Mouse (Mus musculus) layer of hippocampus, postnatal 14 days (tissue): ENCODE data around the gene Zmynd10. TPM values are rescaled to one million over a fixed set of nuclear protein-coding genes. Genes with fewer than 3 reads are reported as not detected.

Experiments
- DNase-seq, 2 experiments: peaks; one replicate each; pipeline ENCODE4 v3.0.0; 2021 to 2022; ENCODE audit warnings: low spot score in 2 of 2, mixed read lengths in 1 of 2
- total RNA-seq, 2 experiments: library from RNA; stranded (reverse); gene quantifications; 2 replicates each; pipeline ENCODE4 v1.2.3; 2021

Zmynd10 gene
- total RNA-seq, 2 experiments from 2014 or later, result 2.0 to 3.7 TPM

DNA sequence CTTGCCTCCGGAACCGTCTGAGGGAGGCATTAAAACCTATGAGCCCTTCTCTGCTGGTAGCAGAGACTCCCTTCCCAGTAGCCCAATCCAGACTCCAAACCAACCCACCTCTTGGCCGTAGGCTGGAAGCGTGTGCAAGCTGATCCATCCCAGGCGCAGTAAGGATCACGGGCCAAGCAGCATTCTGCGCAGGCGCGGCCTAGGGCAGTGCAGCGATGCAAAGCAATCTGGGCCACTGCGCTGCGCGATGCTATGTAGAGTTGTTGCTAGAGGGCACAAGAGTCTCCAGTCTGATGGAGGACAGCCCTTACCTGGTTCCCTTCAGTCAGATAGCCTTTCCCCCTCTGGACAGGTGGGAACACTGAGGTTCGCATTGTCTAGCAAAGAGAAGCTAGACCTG lies 52.7 kb downstream of the Zmynd10 start:
- no peak for DNase-seq

- no peak for DNase-seq
Observed at GRCm38 (mm10) chr9:107600745-107601144, 53.6 kb downstream of the Zmynd10 start.

Other genes starting within 250 kb of the Zmynd10 start
- 10 to 100 TPM; 16.1 to 18.5 TPM for gene Hemk1, start 208.9 kb upstream of the Zmynd10 start, total RNA-seq
- 1 to 10 TPM; 2.6 to 2.9 TPM for gene 6430571L13Rik, start 206.7 kb upstream of the Zmynd10 start, total RNA-seq
- 10 to 100 TPM; 19.5 to 24.2 TPM for gene Cacna2d2, start 147.7 kb upstream of the Zmynd10 start, total RNA-seq
- 10 to 100 TPM; 33.3 to 38.1 TPM for gene Tmem115, start 13.4 kb upstream of the Zmynd10 start, total RNA-seq
- gene Cyb561d2, start 5.1 kb upstream of the Zmynd10 start, total RNA-seq, result 10 to 100 TPM; 16.7 to 17.8 TPM
- gene Nprl2, start 5.1 kb upstream of the Zmynd10 start, total RNA-seq, result 10 to 100 TPM; 28.7 to 34.5 TPM
- gene Rassf1, start 4.3 kb downstream of the Zmynd10 start, total RNA-seq, result 10 to 100 TPM; 14.5 to 16.0 TPM
- 10 to 100 TPM; 63.0 to 64.1 TPM for gene Tusc2, start 16.0 kb downstream of the Zmynd10 start, total RNA-seq
- 10 to 100 TPM; 14.6 to 16.8 TPM for gene Hyal2, start 20.6 kb downstream of the Zmynd10 start, total RNA-seq
- 1 to 10 TPM; 4.8 to 6.3 TPM for gene Hyal1, start 29.6 kb downstream of the Zmynd10 start, total RNA-seq
- gene Naa80, start 31.6 kb downstream of the Zmynd10 start, total RNA-seq, result 10 to 100 TPM in 1 of 2 experiments, 1 to 10 TPM in 1; 9.5 to 10.0 TPM
- gene Hyal3, start 33.5 kb downstream of the Zmynd10 start, total RNA-seq, result 1 to 10 TPM in 1 of 2 experiments, under 1 TPM in 1; 0.95 to 1.5 TPM
- 10 to 100 TPM; 12.1 to 13.0 TPM for gene Ifrd2, start 40.3 kb downstream of the Zmynd10 start, total RNA-seq
- gene Sema3b, start 61.9 kb downstream of the Zmynd10 start, total RNA-seq, result 1 to 10 TPM; 2.0 to 4.9 TPM
- 100 to 1,000 TPM; 215 to 224 TPM for gene Gnai2, start 88.1 kb downstream of the Zmynd10 start, total RNA-seq
- gene Slc38a3, start 122.2 kb downstream of the Zmynd10 start, total RNA-seq, result 10 to 100 TPM; 83.3 to 98.4 TPM
- under 1 TPM in 1 of 2 experiments, not detected in 1; 0.60 TPM for gene Gnat1, start 132.4 kb downstream of the Zmynd10 start, total RNA-seq
- 1 to 10 TPM; 4.3 to 4.8 TPM for gene Sema3f, start 163.2 kb downstream of the Zmynd10 start, total RNA-seq
- 100 to 1,000 TPM; 157 to 160 TPM for gene Rbm5, start 223.7 kb downstream of the Zmynd10 start, total RNA-seq